Mouse (Mus musculus): ENCODE results near the gene Stambpl1. TPM values are rescaled to one million over a fixed set of nuclear protein-coding genes. Genes with fewer than 3 reads are reported as not detected.

Stambpl1 gene
- polyA plus RNA-seq, 1 experiment from 2014 or later = 7.7 TPM

- DNase-seq (ENCODE audit: low spot score) = no peak
- H3K9me3 ChIP-seq = no peaks in the 10 kb centered on the region
- WGBS = 89% methylated on average over 2 of the region's 2 CpGs
These were observed 11.7 kb upstream of the Stambpl1 start for GRCm38 (mm10) chr19:34180316-34180715.

GRCm38 (mm10) chr19:34181234-34181633, 10.8 kb upstream of the Stambpl1 start:
- Histone ChIP-seq H3K9me3 (no peaks in the 10 kb centered on the region), H3K4me1 (no peaks in the 10 kb centered on the region), H3K27me3 (replicated peaks; ENCODE audit: low read depth, poor library complexity, severe bottlenecking) (no peaks in the 10 kb centered on the region), H3K4me3 (no peak overlapping the region), H3K27ac (replicated peaks) (no peak overlapping the region), H3K36me3 (replicated peaks) (no peaks in the 10 kb centered on the region)
- DNase-seq (ENCODE audit: low spot score) = no peak
- WGBS = 87% methylated on average over 3 of the region's 3 CpGs

More at GRCm38 (mm10) chr19:34180316-34180715, 11.7 kb upstream of the Stambpl1 start:
- H3K4me3 ChIP-seq = no peak overlapping the region
- H3K4me1 ChIP-seq = no peaks in the 10 kb centered on the region
- H3K27ac ChIP-seq (replicated peaks) = no peak overlapping the region
- no peaks in the 10 kb centered on the region for H3K36me3 ChIP-seq (replicated peaks)
- H3K27me3 ChIP-seq (replicated peaks; ENCODE audit: low read depth, poor library complexity, severe bottlenecking) = no peaks in the 10 kb centered on the region

- Histone ChIP-seq H3K27me3 (replicated peaks; ENCODE audit: low read depth, poor library complexity, severe bottlenecking) (no peaks in the 10 kb centered on the region), H3K4me3 (no peak overlapping the region), H3K9me3 (no peaks in the 10 kb centered on the region), H3K27ac (replicated peaks) (no peak overlapping the region), H3K36me3 (replicated peaks) (no peaks in the 10 kb centered on the region), H3K4me1 (no peaks in the 10 kb centered on the region)
- 75% methylated on average over 5 of the region's 5 CpGs for WGBS
- no peak for DNase-seq (ENCODE audit: low spot score)
These were observed 9.5 kb upstream of the Stambpl1 start for GRCm38 (mm10) chr19:34182490-34182889.

GRCm38 (mm10) chr19:34186845-34187244, 5.2 kb upstream of the Stambpl1 start:
- peaks cover 28% of the 10 kb centered on the region for H3K27me3 ChIP-seq (replicated peaks; ENCODE audit: low read depth, poor library complexity, severe bottlenecking)
- no peak overlapping the region for H3K27ac ChIP-seq (replicated peaks)
- H3K36me3 ChIP-seq (replicated peaks) = no peaks in the 10 kb centered on the region
- no peaks in the 10 kb centered on the region for H3K9me3 ChIP-seq
- H3K4me3 ChIP-seq = no peak overlapping the region
- WGBS = 89% methylated on average over 4 of the region's 4 CpGs
- DNase-seq (ENCODE audit: low spot score) = no peak
- peaks cover 5% of the 10 kb centered on the region; the same call in 1 of the 2 replicates for H3K4me1 ChIP-seq

GRCm38 (mm10) chr19:34191645-34192007, 403 bp upstream of the Stambpl1 start:
- H3K9me3 ChIP-seq = no peaks in the 10 kb centered on the region
- peak overlapping the region; percentile 83 for H3K4me3 ChIP-seq
- H3K36me3 ChIP-seq (replicated peaks) = no peaks in the 10 kb centered on the region
- DNase-seq (ENCODE audit: low spot score) = no peak
- no peak overlapping the region for H3K27ac ChIP-seq (replicated peaks)
- 20% methylated on average over 10 of the region's 10 CpGs for WGBS
- peaks cover 41% of the 10 kb centered on the region for H3K4me1 ChIP-seq
- peaks cover 30% of the 10 kb centered on the region for H3K27me3 ChIP-seq (replicated peaks; ENCODE audit: low read depth, poor library complexity, severe bottlenecking)

GRCm38 (mm10) chr19:34193149-34193548, 1.1 kb downstream of the Stambpl1 start:
- peaks cover 30% of the 10 kb centered on the region for H3K27me3 ChIP-seq (replicated peaks; ENCODE audit: low read depth, poor library complexity, severe bottlenecking)
- H3K4me1 ChIP-seq = peaks cover 43% of the 10 kb centered on the region
- DNase-seq (ENCODE audit: low spot score) = peak; percentile 46
- 9% methylated on average over 9 of the region's 9 CpGs for WGBS
- no peak overlapping the region for H3K27ac ChIP-seq (replicated peaks)
- H3K4me3 ChIP-seq = peak overlapping the region; percentile 83
- H3K36me3 ChIP-seq (replicated peaks) = no peaks in the 10 kb centered on the region
- no peaks in the 10 kb centered on the region for H3K9me3 ChIP-seq

GRCm38 (mm10) chr19:34193683-34194082, 1.7 kb downstream of the Stambpl1 start:
- DNase-seq (ENCODE audit: low spot score) = no peak
- Histone ChIP-seq H3K36me3 (replicated peaks) (no peaks in the 10 kb centered on the region), H3K27ac (replicated peaks) (no peak overlapping the region; the same call in 1 of the 2 replicates), H3K4me3 (peak overlapping the region; percentile 83), H3K4me1 (peaks cover 44% of the 10 kb centered on the region), H3K27me3 (replicated peaks; ENCODE audit: low read depth, poor library complexity, severe bottlenecking) (peaks cover 30% of the 10 kb centered on the region), H3K9me3 (no peaks in the 10 kb centered on the region)
- WGBS = 42% methylated on average over 9 of the region's 9 CpGs

GRCm38 (mm10) chr19:34194132-34194745, 2.2 kb downstream of the Stambpl1 start:
- H3K4me1 ChIP-seq = peaks cover 44% of the 10 kb centered on the region
- peak overlapping the region; percentile 57 for H3K27ac ChIP-seq (replicated peaks)
- 76% methylated on average over 6 of the region's 6 CpGs for WGBS
- peak overlapping the region; percentile 83; the same call in 1 of the 2 replicates for H3K4me3 ChIP-seq
- no peaks in the 10 kb centered on the region for H3K9me3 ChIP-seq
- no peaks in the 10 kb centered on the region for H3K36me3 ChIP-seq (replicated peaks)
- DNase-seq (ENCODE audit: low spot score) = peak; percentile 13
- peaks cover 27% of the 10 kb centered on the region for H3K27me3 ChIP-seq (replicated peaks; ENCODE audit: low read depth, poor library complexity, severe bottlenecking)

- H3K4me1 ChIP-seq = peaks cover 49% of the 10 kb centered on the region
- H3K27ac ChIP-seq (replicated peaks) = no peak overlapping the region
- 38% methylated on average over 2 of the region's 2 CpGs for WGBS
- no peaks in the 10 kb centered on the region for H3K36me3 ChIP-seq (replicated peaks)
- no peaks in the 10 kb centered on the region for H3K9me3 ChIP-seq
- H3K4me3 ChIP-seq = no peak overlapping the region
- DNase-seq (ENCODE audit: low spot score) = peak; percentile 13
- H3K27me3 ChIP-seq (replicated peaks; ENCODE audit: low read depth, poor library complexity, severe bottlenecking) = peaks cover 20% of the 10 kb centered on the region
These were observed 3.0 kb downstream of the Stambpl1 start for GRCm38 (mm10) chr19:34195031-34195430.

GRCm38 (mm10) chr19:34198066-34198465, 6.0 kb downstream of the Stambpl1 start:
- Histone ChIP-seq H3K27me3 (replicated peaks; ENCODE audit: low read depth, poor library complexity, severe bottlenecking) (no peaks in the 10 kb centered on the region), H3K36me3 (replicated peaks) (no peaks in the 10 kb centered on the region), H3K4me1 (peaks cover 33% of the 10 kb centered on the region), H3K9me3 (no peaks in the 10 kb centered on the region), H3K4me3 (no peak overlapping the region), H3K27ac (replicated peaks) (no peak overlapping the region)
- DNase-seq (ENCODE audit: low spot score) = no peak
- WGBS = 84% methylated on average over 1 of the region's 1 CpGs

- Histone ChIP-seq H3K27me3 (replicated peaks; ENCODE audit: low read depth, poor library complexity, severe bottlenecking) (no peaks in the 10 kb centered on the region), H3K36me3 (replicated peaks) (no peaks in the 10 kb centered on the region), H3K9me3 (no peaks in the 10 kb centered on the region), H3K4me1 (peaks cover 27% of the 10 kb centered on the region), H3K4me3 (no peak overlapping the region), H3K27ac (replicated peaks) (no peak overlapping the region)
- 78% methylated on average over 4 of the region's 4 CpGs for WGBS
- DNase-seq (ENCODE audit: low spot score) = no peak
These were observed 6.9 kb downstream of the Stambpl1 start for GRCm38 (mm10) chr19:34198901-34199300.

- no peak overlapping the region for H3K27ac ChIP-seq (replicated peaks)
- 54% methylated on average over 2 of the region's 2 CpGs for WGBS
- peaks cover 21% of the 10 kb centered on the region for H3K4me1 ChIP-seq
- no peaks in the 10 kb centered on the region for H3K9me3 ChIP-seq
- H3K36me3 ChIP-seq (replicated peaks) = no peaks in the 10 kb centered on the region
- no peak overlapping the region for H3K4me3 ChIP-seq
- H3K27me3 ChIP-seq (replicated peaks; ENCODE audit: low read depth, poor library complexity, severe bottlenecking) = no peaks in the 10 kb centered on the region
- DNase-seq (ENCODE audit: low spot score) = no peak
These were observed 7.5 kb downstream of the Stambpl1 start for GRCm38 (mm10) chr19:34199488-34199887.

GRCm38 (mm10) chr19:34202668-34203067, 10.6 kb downstream of the Stambpl1 start:
- no peaks in the 10 kb centered on the region for H3K36me3 ChIP-seq (replicated peaks)
- H3K27me3 ChIP-seq (replicated peaks; ENCODE audit: low read depth, poor library complexity, severe bottlenecking) = no peaks in the 10 kb centered on the region
- 76% methylated on average over 2 of the region's 2 CpGs for WGBS
- H3K4me3 ChIP-seq = no peak overlapping the region
- no peak for DNase-seq (ENCODE audit: low spot score)
- no peaks in the 10 kb centered on the region for H3K9me3 ChIP-seq
- H3K4me1 ChIP-seq = peaks cover 8% of the 10 kb centered on the region; the same call in 1 of the 2 replicates
- no peak overlapping the region for H3K27ac ChIP-seq (replicated peaks)

Measured in embryonic facial prominence, embryonic 10.5 days (tissue).